ENCODE assay signal across 8 mouse cellular contexts in the genomic region with DNA sequence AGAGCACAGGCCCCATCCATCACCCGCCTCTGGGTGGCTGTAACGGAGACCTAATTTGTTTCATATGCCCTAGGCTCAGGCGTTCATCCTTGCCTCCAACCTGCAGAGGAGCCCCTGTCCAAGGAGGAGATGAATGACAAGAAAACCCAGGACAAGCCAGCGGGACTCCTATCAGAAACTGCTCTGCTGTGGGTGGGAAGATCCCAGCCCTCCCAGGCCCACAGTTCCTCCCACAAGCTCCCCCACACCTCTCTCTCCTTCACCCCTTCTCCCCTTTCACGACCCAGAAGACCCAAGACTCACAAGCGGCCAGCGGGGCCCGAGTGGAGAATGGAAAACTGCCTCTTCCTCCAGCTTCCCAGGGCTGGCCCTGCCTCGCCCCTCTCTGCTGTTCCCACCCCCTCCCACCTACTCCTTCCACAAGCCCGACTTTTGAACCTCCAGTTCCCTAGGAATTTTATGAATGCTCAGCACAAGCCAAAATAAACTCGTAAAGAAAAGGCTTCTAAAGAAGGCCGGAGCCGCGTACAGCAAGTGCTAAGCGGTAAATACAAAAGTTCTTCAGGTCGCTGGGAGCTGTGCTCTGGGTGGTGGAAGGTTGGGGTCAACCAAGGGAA.
DNase-seq lines count a peak whose midpoint lies in the region; ATAC-seq lines count a peak whose summit lies in the region.
"Had no signal": no experiment of that assay in that cellular context is flagged by ENCODE, and none has a peak within 500 bp of the region (broad histone marks: within the 10 kb centered on the region; RNA-seq: fewer than 3 reads in every experiment).

No protein-coding gene starts in this region.

- ATAC-seq in midbrain, embryonic 11.5 days (ENCODE audit: low FRiP score) = no peak
- peak; percentile 58; the same call in 1 of the 2 replicates for ATAC-seq in hindbrain, embryonic 11.5 days (ENCODE audit: low FRiP score)
- no peak for ATAC-seq in stomach, embryonic 15.5 days (ENCODE audit: insufficient read depth, low FRiP score, low read depth)
- no peak for ATAC-seq in CD4-positive, CD25-positive, alpha-beta regulatory T cell, adult 4 months

- H3K9ac ChIP-seq in midbrain, embryonic 11.5 days (ENCODE audit: low read length) = no peak overlapping the region
- no peak overlapping the region for H3K9ac ChIP-seq in hindbrain, embryonic 11.5 days (ENCODE audit: low read depth, low read length)
- no peak overlapping the region for H3K9ac ChIP-seq in stomach, embryonic 15.5 days

- peaks cover 51% of the 10 kb centered on the region for H3K27me3 ChIP-seq in midbrain, embryonic 10.5 days (ENCODE audit: low read depth, poor library complexity, severe bottlenecking)
- no peaks in the 10 kb centered on the region for H3K27me3 ChIP-seq in midbrain, embryonic 11.5 days (ENCODE audit: control insufficient read depth, insufficient read depth, low read length)
- H3K27me3 ChIP-seq in hindbrain, embryonic 11.5 days (ENCODE audit: control insufficient read depth, insufficient read depth, low read length) = 0 out of 2 replicates have a peak, but pooled peaks cover 3% of the 10 kb centered on the region
- 0 out of 2 replicates have a peak, but pooled peaks cover 5% of the 10 kb centered on the region for H3K27me3 ChIP-seq in stomach, embryonic 15.5 days (replicated peaks)

- H3K9me3 ChIP-seq in midbrain, embryonic 10.5 days (replicated peaks) = no peaks in the 10 kb centered on the region
- H3K9me3 ChIP-seq in midbrain, embryonic 11.5 days (ENCODE audit: control insufficient read depth, low read length) = no peaks in the 10 kb centered on the region
- H3K9me3 ChIP-seq in hindbrain, embryonic 11.5 days (ENCODE audit: control insufficient read depth, low read length) = no peaks in the 10 kb centered on the region
- H3K9me3 ChIP-seq in stomach, embryonic 15.5 days = no peaks in the 10 kb centered on the region

- no peak overlapping the region for H3K4me3 ChIP-seq in midbrain, embryonic 10.5 days
- H3K4me3 ChIP-seq in midbrain, embryonic 11.5 days (ENCODE audit: low read depth, low read length) = no peak overlapping the region
- H3K4me3 ChIP-seq in hindbrain, embryonic 11.5 days (ENCODE audit: low read depth, low read length) = no peak overlapping the region
- no peak overlapping the region for H3K4me3 ChIP-seq in stomach, embryonic 15.5 days (replicated peaks)

- 41% methylated on average over 16 of the region's 16 CpGs for WGBS in midbrain, embryonic 10.5 days
- WGBS in midbrain, embryonic 11.5 days = 41% methylated on average over 16 of the region's 16 CpGs
- WGBS in hindbrain, embryonic 11.5 days = 24% methylated on average over 16 of the region's 16 CpGs
- 13% methylated on average over 16 of the region's 16 CpGs for WGBS in stomach, embryonic 15.5 days

- H3K4me2 ChIP-seq in midbrain, embryonic 11.5 days = no peak overlapping the region
- H3K4me2 ChIP-seq in hindbrain, embryonic 11.5 days (replicated peaks; ENCODE audit: low read depth, low read length) = no peak overlapping the region
- peak overlapping the region; percentile 19; the same call in 1 of the 2 replicates for H3K4me2 ChIP-seq in stomach, embryonic 15.5 days

- no peaks in the 10 kb centered on the region for H3K36me3 ChIP-seq in midbrain, embryonic 10.5 days
- H3K36me3 ChIP-seq in midbrain, embryonic 11.5 days (ENCODE audit: control insufficient read depth, insufficient read depth, low read length) = no peaks in the 10 kb centered on the region
- no peaks in the 10 kb centered on the region for H3K36me3 ChIP-seq in hindbrain, embryonic 11.5 days (ENCODE audit: control insufficient read depth, insufficient read depth, low read length)
- H3K36me3 ChIP-seq in stomach, embryonic 15.5 days = no peaks in the 10 kb centered on the region

- DNase-seq in midbrain, embryonic 10.5 days (ENCODE audit: low spot score) = peak; percentile 48
- DNase-seq in midbrain, embryonic 11.5 days (ENCODE audit: low spot score, missing footprints) = no peak
- DNase-seq in hindbrain, embryonic 11.5 days (ENCODE audit: low spot score) = peak; percentile 49
- DNase-seq in kidney, postnatal 14 days = peak; percentile 74
- DNase-seq in right cerebral cortex, postnatal 14 days = no peak
- DNase-seq: cerebellum, adult 2 months had no signal

- H3K4me1 ChIP-seq in midbrain, embryonic 10.5 days = peaks cover 18% of the 10 kb centered on the region
- H3K4me1 ChIP-seq in midbrain, embryonic 11.5 days (ENCODE audit: control insufficient read depth, insufficient read depth, low read length) = no peaks in the 10 kb centered on the region
- no peaks in the 10 kb centered on the region; the same call in 1 of the 2 replicates for H3K4me1 ChIP-seq in hindbrain, embryonic 11.5 days (replicated peaks; ENCODE audit: control insufficient read depth, insufficient read depth, low read length)
- H3K4me1 ChIP-seq in stomach, embryonic 15.5 days = no peaks in the 10 kb centered on the region

- no peak overlapping the region for H3K27ac ChIP-seq in midbrain, embryonic 10.5 days (replicated peaks)
- no peak overlapping the region for H3K27ac ChIP-seq in midbrain, embryonic 11.5 days (ENCODE audit: low read depth, low read length)
- H3K27ac ChIP-seq in hindbrain, embryonic 11.5 days (ENCODE audit: low read depth, low read length) = no peak overlapping the region
- no peak overlapping the region for H3K27ac ChIP-seq in stomach, embryonic 15.5 days

Comparison
In these comparisons a context has a peak if more than half of its experiments do, and no peak if none do; other contexts are left out.
1. DNase-seq: peak in midbrain, embryonic 10.5 days (single experiment), hindbrain, embryonic 11.5 days (single experiment) and kidney, postnatal 14 days (single experiment); none in midbrain, embryonic 11.5 days (single experiment) and right cerebral cortex, postnatal 14 days (single experiment).